Mouse (Mus musculus) C2C12 (cell line): ENCODE results near the gene Rps29.

Experiments
- CTCF ChIP-seq: IDR thresholded peaks from one replicate; pipeline ENCODE4 v1.5.1; 2011; ENCODE audit not compliant: control insufficient read depth, insufficient read depth, insufficient read length
- MAX ChIP-seq: IDR thresholded peaks from one replicate; pipeline ENCODE4 v1.6.1; 2011; ENCODE audit warnings: mild to moderate bottlenecking, control low read depth
- USF1 ChIP-seq: IDR thresholded peaks from one replicate; pipeline ENCODE4 v1.6.1; 2011; ENCODE audit warnings: low read depth, mild to moderate bottlenecking, control low read depth, moderate library complexity

DNA sequence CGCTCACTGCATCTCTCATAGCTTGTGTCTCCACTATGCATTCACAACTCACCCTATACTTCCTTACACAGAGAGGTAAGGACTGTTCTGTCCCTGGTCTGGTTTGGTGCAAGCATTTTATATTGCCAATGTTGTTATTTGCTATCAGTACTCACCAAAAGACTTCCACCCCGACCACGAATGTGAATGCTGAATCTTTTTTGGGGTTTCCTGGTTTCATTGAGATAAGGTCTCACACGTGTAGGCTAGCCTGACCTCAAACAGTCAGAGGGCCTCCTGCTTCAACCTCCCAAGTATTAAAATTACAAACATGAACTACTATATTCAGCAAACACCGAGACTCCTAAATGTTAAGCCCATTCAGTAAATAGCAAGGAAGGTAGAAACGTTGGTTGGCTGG lies 27.7 kb downstream of the Rps29 start:
- no peak for TF ChIP-seq USF1
- TF ChIP-seq CTCF = no peak
- no peak for TF ChIP-seq MAX
